Mouse (Mus musculus): ENCODE data around the gene Arhgef1. TPM values are rescaled to one million over a fixed set of nuclear protein-coding genes. Genes with fewer than 3 reads are reported as not detected.
A peak's percentile ranks its signal among the peaks of the same experiment; 100 is the strongest.

The Arhgef1 gene
- polyA plus RNA-seq (2015; fragmentation: Nextera tagmentation; extraction: Ambion mirVana), result 46.7 and 59.2 TPM in 2 replicates

- H3K4me2 ChIP-seq (replicated peaks), result peak within 1 kb of the TSS; percentile 82
- no peaks in the 10 kb centered on the region for H3K9me3 ChIP-seq
- WGBS, result 6% methylated on average over 50 of the region's 68 CpGs
- peak within 1 kb of the TSS; percentile 68 for H3K4me3 ChIP-seq (replicated peaks)
- no peak for ATAC-seq
- peaks cover 42% of the 10 kb centered on the region for H3K4me1 ChIP-seq (replicated peaks)
- peak within 1 kb of the TSS; percentile 77 for H3K9ac ChIP-seq (replicated peaks)
- H3K27ac ChIP-seq, result peak within 1 kb of the TSS; percentile 51; the same call in 1 of the 2 replicates
- H3K36me3 ChIP-seq, result 0 out of 2 replicates have a peak, but pooled peaks cover under 1% of the 10 kb centered on the region
- no peaks in the 10 kb centered on the region for H3K27me3 ChIP-seq
Observed at GRCm38 (mm10) chr7:24902630-24903443, at the start of gene Arhgef1. Arhgef1 (plus strand) TSS chr7:24902912.

- no peak overlapping the region for H3K4me2 ChIP-seq (replicated peaks)
- ATAC-seq, result no peak
- H3K9ac ChIP-seq (replicated peaks), result no peak overlapping the region
- no peaks in the 10 kb centered on the region for H3K9me3 ChIP-seq
- H3K36me3 ChIP-seq, result no peaks in the 10 kb centered on the region
- H3K4me3 ChIP-seq (replicated peaks), result no peak overlapping the region
- H3K27ac ChIP-seq, result no peak overlapping the region
- peaks cover 6% of the 10 kb centered on the region; the same call in 1 of the 2 replicates for H3K4me1 ChIP-seq (replicated peaks)
- H3K27me3 ChIP-seq, result no peaks in the 10 kb centered on the region
Observed at GRCm38 (mm10) chr7:24853233-24853563, 49.5 kb upstream of the Arhgef1 start.

GRCm38 (mm10) chr7:24853695-24854094, 49.0 kb upstream of the Arhgef1 start:
- H3K4me2 ChIP-seq (replicated peaks), result no peak overlapping the region
- no peaks in the 10 kb centered on the region for H3K36me3 ChIP-seq
- H3K4me3 ChIP-seq (replicated peaks), result no peak overlapping the region
- H3K27ac ChIP-seq, result no peak overlapping the region
- H3K9ac ChIP-seq (replicated peaks), result no peak overlapping the region
- no peaks in the 10 kb centered on the region for H3K27me3 ChIP-seq
- no peaks in the 10 kb centered on the region for H3K9me3 ChIP-seq
- no peak for ATAC-seq
- 53% methylated on average over 7 of the region's 7 CpGs for WGBS
- peaks cover 6% of the 10 kb centered on the region; the same call in 1 of the 2 replicates for H3K4me1 ChIP-seq (replicated peaks)

DNA sequence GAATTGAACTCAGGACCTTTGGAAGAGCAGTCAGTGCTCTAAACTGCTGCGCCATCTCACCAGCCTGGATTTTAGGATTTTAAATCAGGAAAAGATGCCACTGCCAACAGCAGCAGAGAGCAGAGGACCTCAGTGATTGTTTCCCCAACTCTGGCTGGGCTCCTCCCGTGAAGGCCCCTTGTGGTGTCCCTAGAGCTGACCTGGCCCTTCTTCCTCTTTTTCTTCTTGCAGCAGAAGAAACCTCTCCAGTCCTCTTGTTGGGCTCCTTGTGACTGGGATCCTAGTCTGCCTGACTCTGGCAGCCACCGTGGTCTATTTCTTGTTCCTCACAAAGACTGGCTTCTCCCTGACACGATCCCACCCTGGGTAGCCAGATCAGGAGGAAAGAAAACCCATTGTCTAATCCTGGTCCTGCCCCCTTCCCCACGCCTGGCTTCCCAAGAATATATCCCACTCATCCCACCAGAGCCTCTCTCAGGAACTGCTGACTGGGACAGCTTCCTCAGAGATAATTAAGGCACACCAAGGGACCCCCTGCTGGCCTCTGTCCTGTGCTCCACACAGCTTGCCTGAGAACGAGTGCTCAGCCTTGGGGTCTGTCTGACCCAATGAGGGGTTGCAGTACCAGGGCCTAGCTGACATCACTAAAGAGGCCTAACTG, 46.1 kb upstream of the Arhgef1 start:
- 23% methylated on average over 6 of the region's 6 CpGs for WGBS
- H3K4me2 ChIP-seq (replicated peaks), result no peak overlapping the region
- no peaks in the 10 kb centered on the region for H3K27me3 ChIP-seq
- H3K4me1 ChIP-seq (replicated peaks), result no peaks in the 10 kb centered on the region; the same call in 1 of the 2 replicates
- ATAC-seq, result no peak
- H3K9me3 ChIP-seq, result no peaks in the 10 kb centered on the region
- H3K36me3 ChIP-seq, result no peaks in the 10 kb centered on the region
- no peak overlapping the region for H3K27ac ChIP-seq
- no peak overlapping the region for H3K4me3 ChIP-seq (replicated peaks)
- no peak overlapping the region for H3K9ac ChIP-seq (replicated peaks)

DNA sequence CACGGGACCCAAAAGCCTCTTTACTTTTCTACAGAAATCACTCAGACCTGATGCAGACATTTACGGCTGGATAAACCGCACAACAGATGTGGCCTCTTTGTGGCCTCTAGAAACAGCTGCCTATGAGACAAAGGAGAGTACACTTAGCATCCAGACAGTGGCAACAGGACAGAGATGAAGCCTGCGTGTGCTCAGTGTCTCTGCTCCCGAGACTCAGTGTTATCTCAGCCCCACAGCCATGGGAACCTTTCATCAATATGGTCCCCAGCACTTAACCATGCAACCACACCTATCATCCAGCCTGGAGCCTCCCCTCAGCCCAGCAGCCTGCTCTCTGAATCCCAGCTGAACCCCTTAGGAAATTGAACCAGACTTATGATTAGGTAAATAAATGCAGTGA, 43.5 kb upstream of the Arhgef1 start:
- WGBS, result 78% methylated on average over 5 of the region's 5 CpGs
- Histone ChIP-seq H3K9ac (replicated peaks) (no peak overlapping the region), H3K4me2 (replicated peaks) (no peak overlapping the region), H3K36me3 (no peaks in the 10 kb centered on the region), H3K27ac (no peak overlapping the region), H3K9me3 (no peaks in the 10 kb centered on the region), H3K4me3 (replicated peaks) (no peak overlapping the region), H3K27me3 (no peaks in the 10 kb centered on the region), H3K4me1 (replicated peaks) (no peaks in the 10 kb centered on the region; the same call in 1 of the 2 replicates)
- no peak for ATAC-seq

DNA sequence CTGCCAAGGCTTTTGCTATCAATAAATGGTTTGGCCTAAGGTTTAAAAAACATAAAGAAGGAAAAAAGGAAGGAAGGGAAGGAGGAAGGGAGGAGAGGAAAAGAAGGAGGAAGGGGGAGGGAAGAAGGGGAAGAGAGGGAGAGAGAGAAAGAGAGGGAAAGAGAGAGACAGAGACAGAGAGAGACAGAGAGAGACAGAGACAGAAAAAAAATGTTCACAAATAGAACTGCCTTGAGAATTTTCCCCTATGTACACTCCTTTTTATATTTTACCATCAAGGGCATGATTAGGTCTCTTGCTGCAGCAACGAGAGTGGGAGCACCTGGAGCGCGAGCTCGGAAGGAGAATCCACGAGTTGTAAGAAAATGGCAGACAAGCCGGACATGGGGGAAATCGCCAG, 40.8 kb upstream of the Arhgef1 start, which contains the start of gene Gm9844:
Gene Gm9844 (plus strand): TSS at position 301 of the 400 bp plus-strand sequence.
- H3K9ac ChIP-seq (replicated peaks), result no peak within 1 kb of the TSS
- 90% methylated on average over 7 of the region's 7 CpGs for WGBS
- no peak for ATAC-seq
- peaks cover 4% of the 10 kb centered on the region for H3K27me3 ChIP-seq
- H3K4me3 ChIP-seq (replicated peaks), result no peak within 1 kb of the TSS
- no peaks in the 10 kb centered on the region for H3K36me3 ChIP-seq
- H3K27ac ChIP-seq, result no peak within 1 kb of the TSS
- H3K4me2 ChIP-seq (replicated peaks), result no peak within 1 kb of the TSS
- H3K4me1 ChIP-seq (replicated peaks), result no peaks in the 10 kb centered on the region
- no peaks in the 10 kb centered on the region for H3K9me3 ChIP-seq

DNA sequence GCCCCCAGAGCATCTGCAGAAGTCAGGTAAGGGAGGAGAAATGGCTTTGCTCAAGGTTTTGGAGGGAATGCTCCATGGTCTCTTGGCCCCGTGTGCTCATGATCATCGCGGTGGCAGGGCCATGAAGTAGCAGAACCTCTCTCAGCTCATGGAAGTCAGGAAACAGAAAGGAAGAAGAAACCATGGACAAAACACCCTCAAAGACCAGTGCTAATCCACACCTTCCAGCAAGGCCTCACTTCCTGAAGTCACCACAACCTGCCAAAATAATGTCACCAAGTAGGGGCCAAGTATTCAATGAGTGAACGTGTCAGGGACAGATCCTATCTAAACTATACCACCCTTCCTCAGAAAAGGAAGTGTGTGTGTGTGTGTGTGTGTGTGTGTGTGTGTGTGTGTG, 39.9 kb upstream of the Arhgef1 start:
- H3K27ac ChIP-seq, result no peak overlapping the region
- H3K4me3 ChIP-seq (replicated peaks), result no peak overlapping the region
- no peaks in the 10 kb centered on the region for H3K36me3 ChIP-seq
- no peaks in the 10 kb centered on the region for H3K9me3 ChIP-seq
- peaks cover 4% of the 10 kb centered on the region for H3K27me3 ChIP-seq
- 92% methylated on average over 4 of the region's 4 CpGs for WGBS
- no peak overlapping the region for H3K9ac ChIP-seq (replicated peaks)
- ATAC-seq, result no peak
- no peak overlapping the region for H3K4me2 ChIP-seq (replicated peaks)
- H3K4me1 ChIP-seq (replicated peaks), result no peaks in the 10 kb centered on the region

GRCm38 (mm10) chr7:24864156-24864555, 38.6 kb upstream of the Arhgef1 start:
- H3K36me3 ChIP-seq, result no peaks in the 10 kb centered on the region
- H3K9me3 ChIP-seq, result no peaks in the 10 kb centered on the region
- WGBS, result 26% methylated on average over 6 of the region's 6 CpGs
- H3K27ac ChIP-seq, result no peak overlapping the region
- H3K4me2 ChIP-seq (replicated peaks), result no peak overlapping the region
- peaks cover 4% of the 10 kb centered on the region for H3K27me3 ChIP-seq
- ATAC-seq, result no peak
- H3K4me1 ChIP-seq (replicated peaks), result no peaks in the 10 kb centered on the region
- H3K4me3 ChIP-seq (replicated peaks), result no peak overlapping the region
- H3K9ac ChIP-seq (replicated peaks), result no peak overlapping the region

DNA sequence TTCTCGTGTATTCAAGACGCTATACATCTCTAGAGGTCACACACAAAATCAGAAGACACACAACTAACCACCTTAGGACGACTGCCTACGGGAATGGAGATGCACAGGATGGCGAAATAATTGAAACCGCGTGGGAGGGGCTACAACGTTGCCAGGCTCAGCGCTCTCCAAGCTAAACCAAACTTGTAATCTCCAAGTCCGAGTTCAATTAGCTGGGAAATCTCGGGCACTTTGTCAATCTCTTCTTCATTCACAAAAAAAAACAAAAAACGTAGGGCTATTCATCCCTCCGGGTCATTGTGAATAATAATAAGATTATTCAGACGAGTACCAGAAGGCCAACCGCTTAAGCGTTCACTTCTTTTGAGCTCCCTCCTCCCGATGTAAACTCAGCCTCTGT, 33.6 kb upstream of the Arhgef1 start:
- Histone ChIP-seq H3K9me3 (no peaks in the 10 kb centered on the region), H3K4me3 (replicated peaks) (no peak overlapping the region), H3K9ac (replicated peaks) (no peak overlapping the region), H3K4me2 (replicated peaks) (no peak overlapping the region), H3K4me1 (replicated peaks) (no peaks in the 10 kb centered on the region), H3K36me3 (no peaks in the 10 kb centered on the region), H3K27me3 (peaks cover 8% of the 10 kb centered on the region), H3K27ac (no peak overlapping the region)
- 31% methylated on average over 17 of the region's 17 CpGs for WGBS
- no peak for ATAC-seq

DNA sequence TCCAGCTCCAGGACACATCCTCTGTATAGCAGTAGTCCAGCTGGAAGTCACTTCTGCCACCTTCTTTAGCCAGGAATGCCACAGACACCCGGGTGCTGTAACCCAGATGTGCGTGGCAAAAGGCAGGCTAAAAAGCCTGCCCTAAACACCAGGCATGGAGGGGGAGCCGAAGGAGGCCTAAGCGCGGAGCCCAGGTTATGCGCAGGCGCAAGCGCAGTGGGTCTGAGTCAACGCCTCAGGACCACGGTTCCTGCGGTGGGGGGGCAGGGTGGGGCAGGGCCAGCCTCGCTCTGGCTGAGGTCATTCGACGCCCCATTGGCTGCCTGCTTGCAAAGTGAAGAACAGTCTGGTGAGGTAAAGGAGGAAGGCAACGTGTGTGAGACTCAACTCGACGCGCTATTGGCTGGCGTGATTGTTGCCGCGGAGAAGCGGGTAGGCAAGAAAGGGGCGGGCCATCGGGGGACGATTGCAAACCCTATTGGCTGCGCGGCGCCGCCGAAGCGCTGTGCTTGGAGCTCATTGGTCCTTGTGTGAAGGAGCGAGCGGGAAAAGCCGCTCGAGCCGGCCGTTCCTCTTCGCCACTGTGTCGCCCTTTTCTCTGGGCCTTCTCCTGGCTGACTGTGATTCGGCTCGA, 33.1 kb upstream of the Arhgef1 start, which contains the start of the genes Lypd4 and Dmrtc2:
Gene Lypd4 (minus strand): TSS at position 410 of the 634 bp plus-strand sequence.
Gene Dmrtc2 (plus strand): TSS at position 526 of the 634 bp plus-strand sequence.
- peak; percentile 50; the same call in 1 of the 2 replicates for ATAC-seq
- WGBS, result 50% methylated on average over 39 of the region's 41 CpGs
- Histone ChIP-seq H3K9me3 (no peaks in the 10 kb centered on the region), H3K4me3 (replicated peaks) (no peak within 1 kb of the TSS), H3K36me3 (no peaks in the 10 kb centered on the region), H3K27me3 (peaks cover 8% of the 10 kb centered on the region), H3K27ac (no peak within 1 kb of the TSS), H3K9ac (replicated peaks) (no peak within 1 kb of the TSS), H3K4me2 (replicated peaks) (no peak within 1 kb of the TSS), H3K4me1 (replicated peaks) (no peaks in the 10 kb centered on the region)

DNA sequence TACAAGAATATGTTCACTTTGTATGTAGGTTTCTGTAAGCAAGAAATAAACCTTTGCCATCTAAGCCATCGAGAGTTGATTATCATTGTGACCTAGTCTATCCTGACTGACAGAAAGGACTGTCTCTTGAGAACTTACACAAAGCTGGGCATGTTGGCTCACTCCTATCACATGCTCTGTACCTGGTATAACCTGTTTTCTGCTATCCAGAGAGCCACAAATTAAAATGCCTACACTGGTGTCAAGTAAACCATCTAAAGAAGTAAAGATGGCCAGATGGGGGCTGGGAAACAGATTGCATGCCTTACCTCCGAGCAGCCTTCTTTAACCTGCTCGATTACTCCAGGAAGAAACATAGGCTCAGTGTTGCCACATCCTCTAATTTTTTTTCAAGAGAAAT, 25.1 kb upstream of the Arhgef1 start:
- no peaks in the 10 kb centered on the region for H3K9me3 ChIP-seq
- no peaks in the 10 kb centered on the region for H3K36me3 ChIP-seq
- H3K4me1 ChIP-seq (replicated peaks), result 0 out of 2 replicates have a peak, but pooled peaks cover 3% of the 10 kb centered on the region
- 83% methylated on average over 3 of the region's 3 CpGs for WGBS
- no peak overlapping the region for H3K27ac ChIP-seq
- H3K27me3 ChIP-seq, result no peaks in the 10 kb centered on the region
- H3K4me3 ChIP-seq (replicated peaks), result no peak overlapping the region
- no peak overlapping the region for H3K4me2 ChIP-seq (replicated peaks)
- no peak overlapping the region for H3K9ac ChIP-seq (replicated peaks)
- no peak for ATAC-seq

DNA sequence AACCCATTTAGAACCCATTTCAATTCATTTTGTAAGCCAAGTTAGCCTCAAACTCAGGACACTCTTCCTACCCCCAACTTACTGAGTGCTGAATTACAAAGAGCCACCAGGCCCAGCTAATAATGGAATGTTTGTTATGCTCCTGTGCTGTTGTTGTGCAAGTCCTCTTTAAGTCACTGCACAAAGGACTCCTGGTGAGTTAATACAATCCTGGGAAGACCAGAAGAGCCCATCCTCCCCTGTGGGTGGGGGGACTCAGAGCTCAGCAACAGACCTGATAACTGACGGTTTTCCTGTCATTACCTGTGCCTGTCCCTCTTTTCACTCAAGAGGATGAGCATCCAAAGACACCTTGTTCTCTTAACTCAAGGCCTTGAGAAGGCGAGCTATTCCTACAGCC, 23.1 kb upstream of the Arhgef1 start:
- H3K9ac ChIP-seq (replicated peaks), result no peak overlapping the region
- no peaks in the 10 kb centered on the region for H3K9me3 ChIP-seq
- H3K27me3 ChIP-seq, result no peaks in the 10 kb centered on the region
- no peaks in the 10 kb centered on the region for H3K36me3 ChIP-seq
- H3K4me2 ChIP-seq (replicated peaks), result no peak overlapping the region
- H3K4me1 ChIP-seq (replicated peaks), result 0 out of 2 replicates have a peak, but pooled peaks cover 3% of the 10 kb centered on the region
- H3K27ac ChIP-seq, result no peak overlapping the region
- ATAC-seq, result no peak
- no peak overlapping the region for H3K4me3 ChIP-seq (replicated peaks)
- 11% methylated on average over 2 of the region's 2 CpGs for WGBS
